24 mouse cellular contexts compared by ENCODE assay signal in the genomic region with DNA sequence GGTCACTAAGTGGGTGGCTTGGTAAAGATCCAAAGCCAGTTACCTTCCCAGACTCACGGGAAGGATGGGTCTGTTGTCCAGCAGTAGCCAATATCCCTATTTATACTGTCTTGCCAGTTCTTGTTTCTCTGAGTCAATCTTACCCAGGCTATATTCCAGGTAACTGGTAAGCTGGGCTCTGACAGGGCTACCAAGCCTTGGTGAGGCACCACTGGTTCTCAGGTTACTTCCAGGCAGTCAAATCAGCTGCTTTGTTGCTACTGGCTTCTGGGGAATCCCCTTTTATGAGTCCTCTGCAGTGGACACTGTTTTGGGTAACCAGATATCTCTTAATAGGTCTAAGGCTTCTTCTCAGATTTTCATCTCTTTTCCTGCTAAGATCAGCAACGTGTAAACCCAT.
"Had no signal": no experiment of that assay in that cellular context is flagged by ENCODE, and none has a peak within 500 bp of the region (broad histone marks: within the 10 kb centered on the region; RNA-seq: fewer than 3 reads in every experiment).

No protein-coding gene starts in this region.

- H3K27me3 ChIP-seq: heart, embryonic 12.5 days; hindbrain, embryonic 13.5 days; hindbrain, embryonic 15.5 days; limb, embryonic 12.5 days; liver, embryonic 13.5 days; liver, embryonic 15.5 days had no signal

- H3K27ac ChIP-seq: heart, embryonic 10.5 days; hindbrain, embryonic 10.5 days; hindbrain, embryonic 13.5 days; hindbrain, embryonic 15.5 days; hindbrain, postnatal 0 days; layer of hippocampus, adult 2 months; left cerebral cortex, adult 2 months; limb, embryonic 10.5 days; limb, embryonic 12.5 days; liver, embryonic 13.5 days; liver, embryonic 15.5 days had no signal

- ATAC-seq: hindbrain, postnatal 0 days; intestine, embryonic 16.5 days had no signal

- DNase-seq: gastrocnemius, postnatal 10 days; heart, adult 18-20 months; heart, postnatal 10 days; heart, postnatal 4 days; kidney, adult 11 months; kidney, adult 2 months; kidney, postnatal 10 days; kidney, postnatal 25 days; kidney, postnatal 4 days; liver; liver, embryonic 13.5 days had no signal

- H3K9me3 ChIP-seq: heart, embryonic 10.5 days; heart, embryonic 12.5 days; hindbrain, embryonic 10.5 days; hindbrain, embryonic 13.5 days; hindbrain, embryonic 15.5 days; limb, embryonic 10.5 days; limb, embryonic 12.5 days; liver, embryonic 13.5 days; liver, embryonic 15.5 days had no signal

- H3K36me3 ChIP-seq: heart, embryonic 10.5 days; heart, embryonic 12.5 days; hindbrain, embryonic 10.5 days; hindbrain, embryonic 13.5 days; hindbrain, embryonic 15.5 days; limb, embryonic 10.5 days; limb, embryonic 12.5 days; liver, embryonic 13.5 days; liver, embryonic 15.5 days had no signal

- H3K4me3 ChIP-seq: heart, embryonic 10.5 days; heart, embryonic 12.5 days; hindbrain, embryonic 10.5 days; hindbrain, embryonic 13.5 days; hindbrain, embryonic 15.5 days; layer of hippocampus, adult 2 months; left cerebral cortex, adult 2 months; limb, embryonic 10.5 days; limb, embryonic 12.5 days; liver, embryonic 13.5 days; liver, embryonic 15.5 days had no signal

- H3K4me1 ChIP-seq: heart, embryonic 10.5 days; heart, embryonic 12.5 days; hindbrain, embryonic 13.5 days; limb, embryonic 10.5 days; limb, embryonic 12.5 days; liver, embryonic 13.5 days; liver, embryonic 15.5 days had no signal

- H3K9ac ChIP-seq: heart, embryonic 12.5 days; hindbrain, embryonic 13.5 days; hindbrain, embryonic 15.5 days; limb, embryonic 12.5 days; liver, embryonic 13.5 days; liver, embryonic 15.5 days had no signal

- H3K4me2 ChIP-seq: heart, embryonic 12.5 days; hindbrain, embryonic 13.5 days; hindbrain, embryonic 15.5 days; limb, embryonic 12.5 days; liver, embryonic 11.5 days; liver, embryonic 13.5 days; liver, embryonic 15.5 days had no signal
